Mouse (Mus musculus) frontal cortex, postnatal 10 days (tissue): ENCODE results near the gene Gpr150.

Experiments used
- DNase-seq, 2 experiments: peaks; one replicate each; pipeline ENCODE4 v3.0.0; 2022; ENCODE audit warnings: low spot score in 2 of 2, mixed read lengths in 1 of 2

Gene Gpr150

DNA sequence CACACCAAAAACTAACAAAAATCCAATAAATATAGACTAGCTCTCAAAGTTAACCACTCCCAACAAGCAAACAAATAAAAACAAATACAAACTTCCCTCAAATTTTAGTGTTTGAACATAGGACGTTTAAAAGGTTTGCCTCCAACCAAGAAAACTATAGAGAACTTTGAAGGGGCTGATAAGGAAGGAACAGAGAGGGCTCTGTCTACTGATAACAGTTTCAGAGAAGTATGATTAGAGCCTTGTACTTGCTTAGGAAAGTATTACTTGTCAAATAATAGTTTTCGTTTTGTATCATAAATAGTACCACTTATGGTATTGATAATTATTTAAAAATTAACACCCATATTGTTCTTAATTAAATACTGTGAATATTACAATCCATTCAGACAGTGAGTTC is 42.3 kb downstream of the Gpr150 start:
- no peak for DNase-seq
